Mouse (Mus musculus) brain, embryonic 18.5 days (tissue): Measurements from ENCODE around the gene Slc35b1.
A peak's percentile ranks its signal among the peaks of the same experiment; 100 is the strongest.

ENCODE experiments used
- DNase-seq: peaks from one replicate; pipeline ENCODE4 v3.0.0-alpha.2; 2012; ENCODE audit warnings: low read depth, low spot score

Slc35b1 gene

DNA sequence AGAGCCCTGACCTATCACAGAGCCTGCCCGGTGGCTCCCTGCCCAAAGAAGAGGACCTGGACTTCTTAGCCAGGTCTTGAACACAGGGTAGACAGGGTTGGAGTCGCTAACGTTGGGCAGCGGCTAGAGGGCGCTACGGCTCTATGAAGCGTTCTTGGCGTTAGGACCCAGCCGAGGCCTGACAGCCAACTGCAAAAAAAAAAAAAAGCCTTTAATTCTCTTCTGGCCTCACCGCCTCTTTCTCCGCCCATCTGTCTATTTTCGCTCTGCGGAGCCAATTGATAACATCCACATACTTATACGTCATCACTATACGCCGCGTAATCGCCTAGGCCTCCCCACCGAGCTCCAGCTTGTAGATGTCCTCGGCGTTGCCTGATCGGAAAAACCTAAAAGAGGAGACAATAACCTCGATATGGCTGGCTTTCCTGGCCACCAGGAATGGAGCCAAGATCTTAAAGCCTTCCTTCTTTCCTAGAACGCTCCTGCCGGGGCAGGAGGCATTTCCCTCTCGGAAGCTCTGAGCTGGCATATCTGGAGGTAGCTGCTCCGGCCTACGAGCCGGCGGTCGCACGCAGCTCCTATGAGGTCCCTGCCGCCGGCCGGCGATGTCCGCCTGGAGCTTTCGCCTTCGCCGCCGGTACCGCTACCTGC, at the start of gene Slc35b1:
TSS of gene Slc35b1 (plus strand) at position 374 of the 654 bp plus-strand sequence.
- peak; percentile 99 for DNase-seq

DNA sequence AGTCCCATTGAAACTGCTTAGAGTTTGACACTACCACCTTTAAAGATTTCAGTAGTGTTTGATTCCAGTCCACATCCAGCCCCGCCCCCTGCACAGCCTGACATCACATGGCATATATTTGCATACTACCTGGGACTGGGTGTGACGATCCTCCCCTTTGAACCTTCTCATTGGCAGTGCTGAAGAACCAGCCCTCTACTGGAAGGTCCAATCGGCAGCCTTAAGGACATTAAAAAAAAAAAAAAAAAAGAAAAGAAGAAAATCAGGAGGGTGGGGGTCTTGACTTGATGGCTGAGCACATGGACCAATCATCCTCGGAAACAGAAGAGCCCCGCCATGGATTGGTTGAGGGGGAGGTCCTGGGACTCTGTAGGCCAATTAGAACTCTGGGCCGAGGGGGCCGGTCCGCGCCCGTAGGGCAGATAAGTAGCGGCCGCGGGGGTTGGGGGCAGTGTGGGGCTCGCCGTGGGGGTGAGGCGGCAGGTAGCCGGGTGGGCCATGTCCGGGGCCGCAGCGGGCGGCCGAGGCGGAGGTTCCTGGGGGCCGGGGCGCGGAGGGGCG, 47.8 kb upstream of the Slc35b1 start, which contains the start of gene Fam117a:
TSS of gene Fam117a (plus strand) at position 451 of the 561 bp plus-strand sequence.
- peak; percentile 86 for DNase-seq

DNA sequence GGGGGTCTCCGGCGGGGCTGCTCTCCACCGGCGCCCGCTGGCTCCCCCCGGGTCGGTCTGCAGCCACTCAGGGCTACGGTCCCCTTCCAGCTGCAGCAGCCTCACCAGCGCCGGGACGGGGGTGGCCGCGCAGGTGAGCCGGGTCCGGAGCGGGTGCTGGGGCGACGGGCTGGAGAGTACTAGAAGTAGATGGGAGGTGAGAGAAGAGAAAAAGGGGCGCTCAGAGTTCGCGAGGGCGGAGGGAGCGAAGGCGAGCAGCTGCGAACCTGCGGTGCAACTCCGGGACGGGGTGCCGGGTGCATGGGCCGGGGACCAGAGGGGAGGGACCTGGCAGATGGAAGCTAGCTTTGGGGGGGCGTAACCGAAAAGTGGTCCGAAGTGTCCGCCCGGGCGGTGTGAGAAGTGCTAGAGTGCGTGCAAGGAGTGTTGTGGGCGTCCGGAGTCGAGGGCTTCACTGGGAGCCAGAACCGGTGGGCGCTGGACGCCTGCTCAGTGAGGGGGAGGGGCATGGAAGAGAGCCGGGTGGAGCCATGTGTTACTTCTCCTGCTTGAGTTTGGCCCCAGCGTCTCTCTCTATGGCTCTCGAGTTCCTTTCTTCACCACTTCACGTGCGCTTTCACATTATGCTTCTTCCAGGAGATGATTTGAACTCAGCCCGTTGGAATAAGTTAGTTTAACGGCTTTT, 47.2 kb upstream of the Slc35b1 start:
- DNase-seq: no peak

GRCm38 (mm10) chr11:95337846-95338342, 46.6 kb upstream of the Slc35b1 start:
- DNase-seq: no peak

GRCm38 (mm10) chr11:95339471-95340021, 44.9 kb upstream of the Slc35b1 start:
- no peak for DNase-seq

- DNase-seq: no peak
These were observed 44.2 kb upstream of the Slc35b1 start for GRCm38 (mm10) chr11:95340259-95340658.

DNA sequence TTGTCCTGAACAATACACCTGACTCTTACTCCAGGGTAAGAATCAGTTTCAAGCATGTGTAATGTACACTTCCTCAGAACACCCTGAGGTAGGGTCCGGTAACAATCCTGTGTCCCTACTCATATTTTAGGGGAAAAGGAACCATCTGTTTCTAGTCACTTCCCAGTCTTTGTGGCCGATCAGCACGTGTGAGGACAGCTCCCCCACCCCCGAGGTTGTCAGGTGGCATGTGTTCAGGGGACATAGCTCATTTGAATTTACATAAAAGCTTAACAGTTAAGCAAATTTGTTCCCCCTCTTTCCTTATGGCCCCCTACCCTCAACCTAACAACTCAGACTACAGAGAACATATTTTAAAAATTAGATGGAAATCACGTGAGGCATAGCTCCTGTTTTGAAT, 43.8 kb upstream of the Slc35b1 start:
- DNase-seq: no peak

GRCm38 (mm10) chr11:95343180-95343579, 41.3 kb upstream of the Slc35b1 start:
- DNase-seq: no peak

DNA sequence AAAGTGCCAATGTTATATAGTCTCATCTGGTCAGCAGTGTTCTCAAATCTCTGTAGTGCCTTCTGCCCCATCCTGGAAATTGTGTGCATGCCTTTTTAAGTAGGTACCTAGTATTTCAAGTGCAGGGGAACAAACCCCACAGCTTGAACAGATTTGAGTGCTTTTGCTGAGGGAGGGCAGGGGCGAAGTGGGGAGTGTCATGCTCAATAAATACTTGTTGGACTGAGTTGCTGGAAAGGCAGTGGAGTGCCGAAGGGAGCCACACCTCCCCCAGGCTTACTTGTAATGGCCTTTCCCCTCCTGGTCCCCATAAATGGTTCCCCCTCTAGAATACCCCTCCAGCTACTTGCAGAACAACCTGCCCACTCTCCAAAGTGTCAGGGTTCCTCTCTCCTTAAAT, 40.3 kb upstream of the Slc35b1 start:
- DNase-seq: no peak

- DNase-seq: no peak
These were observed 34.2 kb upstream of the Slc35b1 start for GRCm38 (mm10) chr11:95350289-95350688.

DNA sequence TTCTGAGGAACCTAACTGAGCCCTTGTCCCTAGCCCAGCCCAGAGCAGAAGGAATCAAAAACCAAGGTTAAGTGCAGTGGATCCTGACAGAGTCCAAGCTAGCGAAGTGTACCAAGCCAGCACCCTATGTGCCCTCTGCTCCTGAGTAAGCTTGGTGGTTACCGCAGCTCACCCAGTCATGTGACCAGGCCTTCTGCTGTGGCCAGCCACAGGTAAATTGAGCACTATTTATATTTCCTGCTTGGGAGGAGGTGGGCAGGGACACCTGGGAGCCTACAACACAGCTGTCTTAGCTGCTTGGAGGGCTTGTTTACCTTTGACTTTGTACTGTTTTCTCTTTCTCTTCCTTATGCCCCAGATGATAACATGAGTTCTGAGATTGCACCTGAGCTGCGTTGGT, 33.5 kb upstream of the Slc35b1 start:
- DNase-seq: no peak

DNA sequence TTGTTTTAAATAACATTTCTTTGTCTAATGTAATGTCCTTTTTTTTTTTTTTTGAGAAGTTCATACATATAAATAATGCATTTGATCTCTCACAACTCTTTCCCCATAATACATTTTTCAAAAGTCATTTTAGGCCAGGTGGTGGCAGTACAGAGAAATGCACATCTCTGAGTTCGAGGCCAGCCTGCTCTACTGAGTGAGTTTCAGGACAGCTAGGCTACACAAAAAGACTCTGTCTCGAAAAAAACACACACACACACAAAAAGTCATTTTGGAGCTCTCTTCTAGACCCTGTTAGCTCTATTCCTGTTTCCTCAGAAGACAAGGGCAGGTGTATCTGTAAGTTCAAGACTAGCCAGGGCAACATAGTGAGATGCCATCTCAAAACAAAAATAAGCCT, 31.8 kb upstream of the Slc35b1 start:
- no peak for DNase-seq

DNA sequence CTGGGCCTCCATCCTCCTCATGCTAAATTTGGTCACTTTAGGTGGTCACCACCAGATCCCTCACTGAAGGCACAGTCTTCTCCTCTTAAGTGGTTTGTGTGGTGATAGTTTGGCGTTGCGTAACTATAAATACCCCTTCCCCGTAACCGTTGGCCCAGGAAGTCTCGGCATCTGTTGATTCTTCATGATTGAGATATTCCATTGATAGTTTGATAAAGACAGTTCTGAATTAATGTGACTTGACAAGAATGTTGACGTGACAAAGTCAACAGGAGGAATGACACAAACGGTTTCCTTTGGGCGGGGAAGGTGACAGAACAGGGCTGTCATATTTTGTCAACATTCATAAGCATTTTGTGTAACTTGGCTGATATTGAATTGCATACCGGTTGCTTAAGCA, 31.3 kb upstream of the Slc35b1 start:
- DNase-seq: no peak

DNA sequence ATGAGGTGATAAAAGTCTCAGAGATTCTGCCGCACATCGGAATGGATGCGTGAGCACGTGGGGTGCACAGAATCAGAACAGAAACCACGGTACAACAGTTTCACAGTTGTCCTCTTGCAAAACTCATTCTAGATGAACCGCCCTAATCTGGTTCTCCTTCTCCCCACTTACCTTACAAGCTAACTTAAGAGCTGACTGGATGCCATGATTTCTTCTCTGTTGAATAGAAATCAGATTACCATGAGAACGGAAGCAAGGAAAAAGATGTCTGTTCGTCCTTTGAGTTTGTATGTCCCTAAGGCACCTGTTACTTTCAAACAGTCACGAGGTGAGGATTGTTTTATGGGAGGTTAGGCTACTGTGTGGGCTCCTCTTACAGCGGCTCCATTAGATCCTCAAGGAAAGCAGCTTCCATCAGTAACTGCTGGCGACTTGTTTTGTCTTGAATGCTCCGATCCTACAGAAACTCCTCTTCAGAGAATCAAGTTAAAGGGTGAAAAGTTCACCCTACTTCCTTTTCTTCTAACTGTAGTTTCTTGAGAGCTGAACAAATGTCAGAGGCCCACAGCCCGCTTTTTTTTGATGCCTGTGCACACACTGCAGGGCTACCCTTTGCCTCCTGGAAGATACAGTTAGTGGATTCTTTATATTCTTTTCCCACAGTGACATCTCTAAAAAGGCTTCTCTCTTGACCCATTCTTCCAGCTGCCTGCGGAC, 30.1 kb upstream of the Slc35b1 start:
- DNase-seq: no peak

GRCm38 (mm10) chr11:95354945-95355660, 29.4 kb upstream of the Slc35b1 start:
- DNase-seq: no peak

GRCm38 (mm10) chr11:95355661-95356011, 28.9 kb upstream of the Slc35b1 start:
- DNase-seq: no peak

DNA sequence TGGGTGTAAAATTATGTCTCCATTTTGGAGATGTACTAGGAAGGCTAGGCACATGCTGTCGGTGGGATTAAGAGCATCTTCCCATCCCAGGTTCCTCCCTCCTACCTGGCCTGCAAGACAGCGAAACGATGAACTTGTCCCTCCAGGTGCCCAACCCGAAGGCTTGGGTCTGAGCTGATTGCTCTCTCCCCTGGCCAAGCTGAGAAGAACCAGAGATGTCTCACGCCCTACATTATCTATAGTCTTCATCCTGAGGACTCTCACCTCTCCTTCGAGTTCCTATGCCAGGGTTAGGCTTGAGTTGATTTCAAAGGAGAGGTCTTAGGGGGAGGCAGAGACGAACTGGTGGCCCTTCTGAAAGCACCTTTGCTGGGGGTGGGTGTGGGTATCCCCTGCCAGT, 28.5 kb upstream of the Slc35b1 start:
- DNase-seq: no peak

- no peak for DNase-seq
These were observed 27.8 kb upstream of the Slc35b1 start for GRCm38 (mm10) chr11:95356469-95357273.

GRCm38 (mm10) chr11:95358263-95358662, 26.2 kb upstream of the Slc35b1 start:
- no peak for DNase-seq

GRCm38 (mm10) chr11:95364388-95364787, 20.1 kb upstream of the Slc35b1 start:
- DNase-seq: no peak
